ENCODE assay signal across 9 mouse cellular contexts in the genomic region with DNA sequence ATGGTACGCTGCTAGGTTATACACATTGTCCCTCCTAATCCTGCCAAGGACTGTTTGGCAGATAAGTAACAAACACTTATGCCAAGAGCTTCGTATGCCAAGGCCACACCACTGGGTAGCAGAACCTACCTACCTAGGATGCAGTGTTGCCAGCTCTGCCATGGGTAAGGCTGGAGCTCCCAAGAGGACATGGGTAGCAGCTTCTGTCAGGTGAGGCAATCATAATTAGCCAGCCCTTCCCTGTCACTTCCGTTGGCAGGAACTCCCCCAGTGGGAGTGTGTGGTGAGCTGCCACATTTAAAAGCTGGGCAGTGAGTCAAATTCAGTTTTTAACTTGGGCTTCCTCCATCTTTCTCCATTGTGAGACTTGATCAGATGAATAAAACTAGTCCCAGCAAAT.
DNase-seq lines count a peak whose midpoint lies in the region; ATAC-seq lines count a peak whose summit lies in the region.
"Had no signal": no experiment of that assay in that cellular context is flagged by ENCODE, and none has a peak within 500 bp of the region (broad histone marks: within the 10 kb centered on the region; RNA-seq: fewer than 3 reads in every experiment).

No protein-coding gene starts in this region.

- H3K36me3 ChIP-seq in lung, embryonic 15.5 days = no peaks in the 10 kb centered on the region
- H3K36me3 ChIP-seq: heart, embryonic 15.5 days had no signal

- DNase-seq in lung, postnatal 25 days (ENCODE audit: low spot score) = no peak
- DNase-seq in cerebellum, adult 18-20 months = peak; percentile 65 to 75
- DNase-seq in heart, adult 9 months (ENCODE audit: low spot score in 2 of 2) = peak; percentile 53 to 54
- DNase-seq in left cerebral cortex, postnatal 14 days (ENCODE audit: low spot score in 2 of 2) = peak; percentile 65 to 86
- DNase-seq in urinary bladder, adult 2 months (ENCODE audit: low spot score) = no peak
- no peak for DNase-seq in embryo, embryonic 11 days
- no peak for DNase-seq in thymus, postnatal 25 days

- H3K27me3 ChIP-seq in lung, embryonic 15.5 days = no peaks in the 10 kb centered on the region
- H3K27me3 ChIP-seq: heart, embryonic 15.5 days had no signal

- H3K9ac ChIP-seq in lung, embryonic 15.5 days = no peak overlapping the region
- H3K9ac ChIP-seq: heart, embryonic 15.5 days had no signal

- intact Hi-C loops in left cerebral cortex, postnatal 14 days (cut with DNase I) = no loop called here

- no peak overlapping the region for H3K4me2 ChIP-seq in lung, embryonic 15.5 days
- H3K4me2 ChIP-seq: heart, embryonic 15.5 days had no signal

- no peak for ATAC-seq in lung, embryonic 15.5 days (ENCODE audit: borderline replicate concordance, extremely low read depth, low FRiP score, low TSS enrichment)

- H3K27ac ChIP-seq in lung, embryonic 15.5 days = peak overlapping the region; percentile 2; the same call in 1 of the 2 replicates
- H3K27ac ChIP-seq: heart, embryonic 15.5 days had no signal

- WGBS in lung, embryonic 15.5 days = 51% methylated on average over 3 of the region's 3 CpGs

- H3K9me3 ChIP-seq in lung, embryonic 15.5 days = no peaks in the 10 kb centered on the region
- H3K9me3 ChIP-seq: heart, embryonic 15.5 days had no signal

- peaks cover 7% of the 10 kb centered on the region; the same call in 1 of the 2 replicates for H3K4me1 ChIP-seq in lung, embryonic 15.5 days

- no peak overlapping the region for H3K4me3 ChIP-seq in lung, embryonic 15.5 days
- H3K4me3 ChIP-seq: heart, embryonic 15.5 days had no signal

Comparison
In these comparisons a context has a peak if more than half of its experiments do, and no peak if none do; other contexts are left out.
1. DNase-seq: peak in cerebellum, adult 18-20 months (2 of 2), heart, adult 9 months (2 of 2) and left cerebral cortex, postnatal 14 days (2 of 2); none in lung, postnatal 25 days (single experiment), urinary bladder, adult 2 months (single experiment), embryo, embryonic 11 days (single experiment) and thymus, postnatal 25 days (single experiment).